Mouse (Mus musculus): ENCODE measurements at regions not wholly inside any gene's neighbourhood (a gene's known extent, or its start where the extent isn't known, plus 50 kb on each side); places are given as distances from the start of the nearest gene placed in this dataset.

DNA sequence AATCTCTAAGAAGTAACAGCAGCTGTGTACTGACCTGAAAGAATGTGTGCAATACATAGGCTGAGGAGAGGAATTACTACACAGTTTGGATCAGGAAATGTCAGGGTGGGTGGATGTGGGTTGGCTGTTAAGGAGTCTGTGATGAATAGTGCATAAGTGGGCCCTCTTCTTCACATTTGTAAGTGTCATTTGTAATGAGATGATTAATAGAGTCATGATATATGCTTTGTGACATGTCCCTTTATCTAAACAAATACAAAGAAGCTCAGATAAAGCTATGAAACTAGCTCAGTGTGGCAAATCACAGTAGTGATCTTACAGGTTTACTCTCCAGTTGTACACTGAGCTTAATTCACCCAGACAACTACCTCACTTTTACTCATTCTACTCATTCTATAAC is 867.9 kb downstream of the Kcna4 start:
- H3K4me1 ChIP-seq (replicated peaks) = no peaks in the 10 kb centered on the region
- no peak overlapping the region for H3K4me2 ChIP-seq
- H3K9me3 ChIP-seq = no peaks in the 10 kb centered on the region
- H3K36me3 ChIP-seq = no peaks in the 10 kb centered on the region
- no peak overlapping the region for H3K4me3 ChIP-seq
- ATAC-seq (ENCODE audit: low FRiP score, low read depth) = no peak
- no peaks in the 10 kb centered on the region for H3K27me3 ChIP-seq
- no peak overlapping the region for H3K27ac ChIP-seq (replicated peaks)
- H3K9ac ChIP-seq = no peak overlapping the region

DNA sequence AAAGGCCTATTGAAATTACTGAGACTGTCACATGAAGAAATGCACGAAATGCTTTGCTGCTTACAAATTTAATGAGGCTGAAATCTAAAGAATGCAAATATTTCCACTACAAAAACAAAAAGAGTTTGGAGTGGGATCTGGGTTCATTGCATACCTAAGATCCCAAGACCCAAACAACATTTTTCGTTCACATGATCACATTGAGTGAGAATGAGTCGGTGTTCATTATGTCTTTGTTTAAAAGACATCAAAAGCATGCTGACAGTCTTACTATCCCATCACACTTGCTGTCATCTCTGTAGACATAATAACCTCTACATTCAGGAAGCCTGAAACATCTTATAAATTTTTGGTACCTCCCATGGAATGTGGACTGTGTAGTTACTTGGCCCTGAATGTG is 870.4 kb downstream of the Kcna4 start:
- no peak for ATAC-seq (ENCODE audit: low FRiP score, low read depth)
- H3K36me3 ChIP-seq = no peaks in the 10 kb centered on the region

DNA sequence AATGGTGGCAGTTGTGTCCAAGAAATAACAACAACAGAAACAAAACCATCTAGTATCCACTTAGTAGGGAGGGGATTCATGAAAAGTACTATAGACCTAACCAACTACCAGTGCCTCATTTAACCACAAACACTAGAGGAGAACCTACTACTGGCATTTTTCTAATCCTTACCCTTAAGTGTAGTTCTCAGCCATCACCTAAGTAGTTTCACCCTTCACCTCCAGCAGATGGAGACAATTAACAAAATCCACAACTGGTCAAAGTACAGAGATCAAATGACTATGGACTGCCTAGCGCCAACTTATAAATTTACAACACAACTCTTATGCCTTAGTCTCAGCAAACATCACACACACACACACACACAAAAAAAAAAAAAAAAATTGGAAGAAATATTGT is 874.6 kb downstream of the Kcna4 start:
- Histone ChIP-seq H3K9me3 (no peaks in the 10 kb centered on the region), H3K36me3 (no peaks in the 10 kb centered on the region), H3K4me1 (replicated peaks) (no peaks in the 10 kb centered on the region), H3K9ac (no peak overlapping the region), H3K4me3 (no peak overlapping the region), H3K4me2 (no peak overlapping the region), H3K27ac (replicated peaks) (no peak overlapping the region), H3K27me3 (no peaks in the 10 kb centered on the region)
- no peak for ATAC-seq (ENCODE audit: low FRiP score, low read depth)
- 88% methylated on average over 1 of the region's 1 CpGs for WGBS

More for the DNA sequence above, 870.4 kb downstream of the Kcna4 start:
- Histone ChIP-seq H3K27me3 (no peaks in the 10 kb centered on the region), H3K4me1 (replicated peaks) (no peaks in the 10 kb centered on the region), H3K27ac (replicated peaks) (no peak overlapping the region), H3K9ac (no peak overlapping the region), H3K9me3 (no peaks in the 10 kb centered on the region), H3K4me2 (no peak overlapping the region), H3K4me3 (no peak overlapping the region)
- WGBS = 85% methylated on average over 3 of the region's 3 CpGs
